Mouse (Mus musculus): ENCODE data around the gene Olfr1511.
"Not testable (repeated sequence)": the region's sequence is repeated elsewhere in the genome, so short reads cannot be mapped to it uniquely, and the experiment has no call there.

The Olfr1511 gene

DNA sequence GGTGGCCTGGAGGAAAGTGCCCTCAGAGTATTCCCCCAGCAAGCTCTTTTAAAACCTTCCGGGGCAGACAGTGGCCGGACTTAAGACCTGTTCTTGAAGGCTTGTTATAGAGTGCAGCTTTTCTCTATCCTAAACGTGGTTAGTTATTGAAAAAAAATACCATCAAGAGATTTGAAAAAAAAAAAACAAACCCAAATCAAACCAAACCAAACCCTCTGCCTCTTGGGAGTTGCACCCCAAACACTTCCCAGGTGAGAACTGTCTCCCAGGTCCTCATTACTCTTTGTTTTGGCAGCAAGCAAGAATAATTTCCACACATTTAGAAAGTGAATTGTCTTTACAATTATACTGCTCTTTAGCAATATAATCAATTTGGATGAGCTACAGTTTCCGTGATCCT is at the start of gene Olfr1511:
Gene Olfr1511, minus strand, starts transcription at position 101 of the 400 bp plus-strand sequence.
- no peak for DNase-seq (ENCODE audit: extremely low read depth, insufficient read length, low spot score)

DNA sequence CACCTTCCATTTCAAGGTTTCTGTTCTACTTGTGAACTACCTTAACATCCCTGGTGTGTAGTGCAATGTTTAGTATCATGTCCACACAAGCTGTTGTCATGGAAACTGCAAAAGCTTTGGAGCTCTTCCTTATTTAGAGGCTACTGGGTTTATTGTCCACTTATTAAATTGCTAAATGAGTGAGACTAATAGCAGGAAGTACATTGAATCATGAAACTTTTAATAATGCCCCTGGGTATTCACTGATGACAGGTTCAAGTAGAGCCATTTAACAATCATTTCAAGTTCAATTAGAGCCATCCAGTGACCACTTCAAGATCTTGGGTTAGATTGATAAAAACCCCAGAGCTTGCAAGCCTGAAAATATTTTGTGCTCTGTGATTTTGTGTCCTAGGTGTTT is 45.5 kb upstream of the Olfr1511 start, which contains the start of gene Olfr1509:
Gene Olfr1509, plus strand, starts transcription at position 301 of the 400 bp plus-strand sequence.
- DNase-seq (ENCODE audit: extremely low read depth, insufficient read length, low spot score): no peak

DNA sequence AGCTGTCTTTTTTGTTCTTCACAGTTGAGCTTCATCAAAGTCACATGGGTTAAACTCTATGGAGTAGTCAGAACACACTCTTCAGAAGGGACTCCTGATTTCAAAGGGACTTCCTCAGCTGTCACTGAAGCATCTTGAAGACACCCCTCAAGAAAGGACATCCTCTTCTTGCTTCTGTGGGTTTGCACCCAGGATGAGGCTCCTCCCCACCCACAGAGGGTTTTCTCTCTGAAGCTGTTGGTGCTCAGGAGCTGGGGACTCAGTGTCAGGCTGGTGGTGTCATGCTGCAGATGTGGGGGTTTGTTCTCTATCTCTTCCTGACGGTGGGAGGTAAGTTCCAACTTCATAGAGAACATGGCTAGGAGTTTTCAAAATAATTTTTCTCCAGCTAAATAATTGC is 30.5 kb upstream of the Olfr1511 start:
- no peak for DNase-seq (ENCODE audit: extremely low read depth, insufficient read length, low spot score)

DNA sequence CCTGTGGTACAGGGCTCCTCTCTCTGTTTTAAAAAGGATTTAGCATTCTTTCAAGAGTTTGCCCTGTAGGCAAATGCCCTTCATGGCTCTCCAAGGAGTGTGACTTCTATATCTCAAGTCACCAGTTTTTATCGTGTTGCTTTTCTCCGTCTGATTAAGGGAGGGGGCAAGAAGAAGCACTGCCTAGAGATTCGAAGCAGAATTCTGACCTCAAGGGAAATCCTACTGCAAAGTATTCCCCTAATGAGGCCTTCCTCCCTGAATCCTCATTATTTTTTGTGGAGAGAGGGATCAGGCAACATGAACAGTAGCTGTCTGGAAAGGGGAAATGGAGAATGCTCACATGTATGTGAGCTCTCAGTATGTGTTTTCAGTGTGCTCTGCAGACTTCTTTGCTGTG is 17.1 kb upstream of the Olfr1511 start, which contains the start of gene Olfr1510:
Gene Olfr1510, minus strand, starts transcription at position 101 of the 400 bp plus-strand sequence.
- no peak for DNase-seq (ENCODE audit: extremely low read depth, insufficient read length, low spot score)

DNA sequence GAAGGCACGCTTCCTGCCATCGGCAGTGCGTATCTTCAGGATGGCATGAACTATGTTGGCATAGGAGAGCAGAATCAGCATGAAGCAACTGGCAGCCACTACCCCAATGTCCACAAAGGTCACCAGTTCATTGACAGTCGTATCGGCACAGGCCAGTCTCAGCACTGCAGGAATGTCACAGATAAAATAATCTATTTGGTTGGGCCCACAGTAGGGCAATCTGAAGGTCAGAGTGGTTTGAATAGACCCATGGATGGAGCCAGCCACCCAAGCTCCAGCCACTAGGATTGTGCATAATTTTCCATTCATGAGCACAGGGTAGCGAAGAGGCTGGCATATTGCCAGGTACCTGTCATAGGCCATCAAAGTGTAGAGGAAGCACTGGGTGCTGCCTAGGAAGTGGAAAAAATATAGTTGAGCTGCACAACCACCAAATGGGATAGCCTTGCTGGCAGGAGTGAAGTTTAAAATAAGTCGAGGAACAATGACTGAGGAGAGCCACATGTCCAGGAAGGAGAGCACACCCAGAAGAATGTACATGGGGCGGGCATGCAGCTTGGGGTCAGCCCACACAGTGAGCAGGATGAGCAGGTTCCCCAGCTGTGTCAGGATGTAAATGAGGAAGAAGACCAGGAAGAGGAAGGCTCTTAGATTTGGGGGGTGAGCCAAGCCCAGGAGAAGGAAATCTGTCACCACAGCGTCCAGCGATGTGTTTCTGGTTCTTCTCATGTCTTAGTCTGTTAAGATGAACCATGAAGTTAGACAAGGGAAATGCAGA is 13.2 kb upstream of the Olfr1511 start:
- not testable (repeated sequence) for DNase-seq (ENCODE audit: extremely low read depth, insufficient read length, low spot score)

DNA sequence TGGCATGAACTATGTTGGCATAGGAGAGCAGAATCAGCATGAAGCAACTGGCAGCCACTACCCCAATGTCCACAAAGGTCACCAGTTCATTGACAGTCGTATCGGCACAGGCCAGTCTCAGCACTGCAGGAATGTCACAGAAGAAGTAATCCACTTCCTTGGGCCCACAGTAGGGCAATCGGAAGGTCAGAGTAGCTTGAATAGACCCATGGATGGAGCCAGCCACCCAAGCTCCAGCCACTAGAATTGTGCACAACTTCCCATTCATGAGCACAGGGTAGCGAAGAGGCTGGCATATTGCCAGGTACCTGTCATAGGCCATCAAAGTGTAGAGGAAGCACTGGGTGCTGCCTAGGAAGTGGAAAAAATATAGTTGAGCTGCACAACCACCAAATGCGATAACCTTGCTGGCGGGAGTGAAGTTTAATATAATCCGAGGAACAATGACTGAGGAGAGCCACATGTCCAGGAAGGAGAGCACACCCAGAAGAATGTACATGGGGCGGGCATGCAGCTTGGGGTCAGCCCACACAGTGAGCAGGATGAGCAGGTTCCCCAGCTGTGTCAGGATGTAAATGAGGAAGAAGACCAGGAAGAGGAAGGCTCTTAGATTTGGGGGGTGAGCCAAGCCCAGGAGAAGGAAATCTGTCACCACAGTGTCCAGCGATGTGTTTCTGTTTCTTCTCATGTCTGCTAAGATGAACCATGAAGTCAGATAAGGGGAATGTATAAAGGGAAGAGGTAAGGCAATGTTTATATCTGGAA is 6.9 kb downstream of the Olfr1511 start:
- not testable (repeated sequence) for DNase-seq (ENCODE audit: extremely low read depth, insufficient read length, low spot score)

DNA sequence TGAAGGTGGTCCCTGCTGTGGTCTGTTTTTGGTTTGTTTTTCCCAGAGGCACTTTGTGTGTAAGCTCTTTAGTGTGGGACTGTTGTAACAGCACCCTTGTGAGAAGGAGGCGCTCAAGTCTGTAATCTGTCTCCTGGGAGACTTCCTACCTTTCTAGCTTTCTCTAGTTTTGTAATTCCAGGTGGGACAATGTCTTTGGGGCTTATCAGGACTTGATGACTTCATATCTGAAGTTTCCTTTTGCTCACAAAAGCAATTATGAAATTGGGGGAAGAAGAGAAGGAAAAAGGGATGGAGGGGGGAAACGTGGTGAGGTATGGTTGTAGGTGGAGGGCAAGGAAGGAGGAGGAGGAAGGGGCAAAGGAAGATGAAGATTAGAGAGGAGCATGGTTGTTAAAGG is 18.1 kb downstream of the Olfr1511 start, which contains the start of gene Olfr1512:
Gene Olfr1512, minus strand, starts transcription at position 101 of the 400 bp plus-strand sequence.
- no peak for DNase-seq (ENCODE audit: extremely low read depth, insufficient read length, low spot score)

DNA sequence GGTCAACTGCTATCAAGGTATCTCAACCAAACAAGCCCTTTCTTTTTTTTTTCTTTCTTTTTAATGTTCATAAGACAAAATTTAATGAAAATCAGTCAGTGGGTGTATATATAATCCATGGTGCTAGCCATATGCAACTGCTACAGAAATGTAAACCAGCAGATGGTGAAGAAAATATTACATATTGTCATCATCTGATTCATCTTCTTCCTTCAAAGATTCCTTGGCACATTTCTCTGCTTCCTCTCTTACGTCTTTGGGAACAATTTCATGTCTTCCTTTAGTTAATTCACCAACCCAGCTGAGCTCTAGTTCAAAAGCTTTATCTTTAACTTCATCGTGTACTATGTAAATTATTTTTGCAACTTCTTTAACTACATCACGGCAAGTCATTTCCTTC is 28.4 kb downstream of the Olfr1511 start:
- DNase-seq (ENCODE audit: extremely low read depth, insufficient read length, low spot score): no peak

DNA sequence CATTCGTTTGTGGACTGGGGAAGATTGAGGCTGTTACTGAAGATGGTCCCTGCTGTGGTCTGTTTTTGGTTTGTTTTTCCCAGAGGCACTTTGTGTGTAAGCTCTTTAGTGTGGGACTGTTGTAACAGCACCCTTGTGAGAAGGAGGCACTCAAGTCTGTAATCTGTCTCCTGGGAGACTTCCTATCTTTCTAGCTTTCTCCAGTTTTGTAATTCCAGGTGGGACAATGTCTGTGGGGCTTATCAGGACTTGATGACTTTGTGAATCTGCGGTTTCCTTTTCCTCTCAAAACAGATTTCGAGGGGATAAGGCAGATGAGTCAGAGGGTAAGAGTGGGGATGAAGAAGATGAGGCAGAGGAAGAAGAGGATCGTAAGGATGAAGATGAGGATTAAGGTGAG is 40.9 kb downstream of the Olfr1511 start, which contains the start of gene Olfr1513:
Gene Olfr1513, minus strand, starts transcription at position 101 of the 400 bp plus-strand sequence.
- no peak for DNase-seq (ENCODE audit: extremely low read depth, insufficient read length, low spot score)
